ENCODE assay signal across 7 mouse cellular contexts in the genomic region with DNA sequence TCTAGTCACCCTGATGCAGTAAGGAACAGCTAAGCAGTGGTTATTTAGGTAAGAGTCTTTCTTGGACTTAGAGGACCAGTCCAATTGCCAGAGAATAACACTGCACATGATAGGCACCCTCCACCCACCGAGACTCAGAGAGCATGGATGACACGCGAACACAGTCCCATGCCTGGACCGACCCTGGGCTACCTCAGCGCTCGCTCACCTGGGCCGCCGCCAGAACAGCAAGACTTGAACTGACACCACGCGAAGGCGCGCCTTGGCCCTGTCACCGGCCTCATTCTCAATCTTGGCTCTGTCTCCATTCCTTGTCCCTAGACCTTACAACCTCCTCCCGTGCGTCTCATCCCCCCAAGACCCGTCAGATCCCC. TPM values are rescaled to one million over a fixed set of nuclear protein-coding genes. Genes with fewer than 3 reads are reported as not detected.
DNase-seq lines count a peak whose midpoint lies in the region; ATAC-seq and TF ChIP-seq lines count a peak whose summit lies in the region.

No protein-coding gene starts in this region.

- TF ChIP-seq CTCF in testis, adult 2 months (IDR thresholded peaks at IDR 0.05; ENCODE audit: control insufficient read depth, insufficient read depth, insufficient replicate concordance, low read depth, low read length), result no peak

- no peak overlapping the region for H3K27ac ChIP-seq in brown adipose tissue, adult 24 weeks (replicated peaks; ENCODE audit: low read depth, low read length)
- H3K27ac ChIP-seq in forebrain, embryonic 13.5 days, result peak overlapping the region; percentile 96
- peak overlapping the region; percentile 98 for H3K27ac ChIP-seq in hindbrain, embryonic 10.5 days
- H3K27ac ChIP-seq in midbrain, embryonic 13.5 days, result peak overlapping the region; percentile 96
- peak overlapping the region; percentile 85 for H3K27ac ChIP-seq in testis, adult 2 months (ENCODE audit: control insufficient read depth, insufficient read depth, low read depth, low read length)

- H3K4me2 ChIP-seq in forebrain, embryonic 13.5 days, result peak overlapping the region; percentile 91
- peak overlapping the region; percentile 90 for H3K4me2 ChIP-seq in midbrain, embryonic 13.5 days (replicated peaks)

- no peaks in the 10 kb centered on the region for H3K27me3 ChIP-seq in forebrain, embryonic 13.5 days
- H3K27me3 ChIP-seq in hindbrain, embryonic 10.5 days (ENCODE audit: insufficient read depth, poor library complexity, severe bottlenecking), result peaks cover 7% of the 10 kb centered on the region; the same call in 1 of the 2 replicates
- no peaks in the 10 kb centered on the region for H3K27me3 ChIP-seq in midbrain, embryonic 13.5 days
- H3K27me3 ChIP-seq in testis, adult 2 months (ENCODE audit: control insufficient read depth, insufficient read depth, low read length), result no peaks in the 10 kb centered on the region

- peak; percentile 42; the same call in 1 of the 2 replicates for TF ChIP-seq POLR2A in testis, adult 2 months (IDR thresholded peaks at IDR 0.05; ENCODE audit: control insufficient read depth, low read depth, low read length)

- peak; percentile 33 for DNase-seq in R1 (ENCODE audit: low read depth, low spot score)
- peak; percentile 41 for DNase-seq in hindbrain, embryonic 10.5 days (ENCODE audit: low spot score)
- peak; percentile 66 for DNase-seq in left cerebral cortex, postnatal 4 days

- H3K4me1 ChIP-seq in brown adipose tissue, adult 24 weeks (ENCODE audit: control insufficient read depth, insufficient read depth, insufficient read length, low read length), result peaks cover 10% of the 10 kb centered on the region
- H3K4me1 ChIP-seq in forebrain, embryonic 13.5 days, result peaks cover 49% of the 10 kb centered on the region
- H3K4me1 ChIP-seq in hindbrain, embryonic 10.5 days (replicated peaks), result peaks cover 38% of the 10 kb centered on the region
- H3K4me1 ChIP-seq in midbrain, embryonic 13.5 days (replicated peaks), result peaks cover 57% of the 10 kb centered on the region
- H3K4me1 ChIP-seq in testis, adult 2 months (ENCODE audit: control insufficient read depth, insufficient read depth, low read length), result peaks cover 8% of the 10 kb centered on the region

- H3K9me3 ChIP-seq in forebrain, embryonic 13.5 days (replicated peaks), result no peaks in the 10 kb centered on the region
- no peaks in the 10 kb centered on the region for H3K9me3 ChIP-seq in hindbrain, embryonic 10.5 days
- no peaks in the 10 kb centered on the region for H3K9me3 ChIP-seq in midbrain, embryonic 13.5 days

- peak overlapping the region; percentile 73 for H3K4me3 ChIP-seq in brown adipose tissue, adult 24 weeks (ENCODE audit: insufficient read depth, low read depth, low read length)
- peak overlapping the region; percentile 82 for H3K4me3 ChIP-seq in forebrain, embryonic 13.5 days
- H3K4me3 ChIP-seq in hindbrain, embryonic 10.5 days, result peak overlapping the region; percentile 95
- peak overlapping the region; percentile 97 for H3K4me3 ChIP-seq in midbrain, embryonic 13.5 days (replicated peaks)
- peak overlapping the region; percentile 95 for H3K4me3 ChIP-seq in testis, adult 2 months (ENCODE audit: control insufficient read depth, low read depth, low read length)

- intact Hi-C loops in left cerebral cortex, postnatal 4 days (cut with DNase I), result no loop called here

- WGBS in forebrain, embryonic 13.5 days, result under 1% methylated on average over 16 of the region's 16 CpGs
- WGBS in hindbrain, embryonic 10.5 days, result under 1% methylated on average over 16 of the region's 16 CpGs
- under 1% methylated on average over 16 of the region's 16 CpGs for WGBS in midbrain, embryonic 13.5 days

- H3K36me3 ChIP-seq in forebrain, embryonic 13.5 days (ENCODE audit: poor library complexity, severe bottlenecking), result peaks cover 3% of the 10 kb centered on the region; the same call in 1 of the 2 replicates
- peaks cover 29% of the 10 kb centered on the region for H3K36me3 ChIP-seq in hindbrain, embryonic 10.5 days
- H3K36me3 ChIP-seq in midbrain, embryonic 13.5 days, result no peaks in the 10 kb centered on the region
- H3K36me3 ChIP-seq in testis, adult 2 months (ENCODE audit: control insufficient read depth, insufficient read depth, low read length), result no peaks in the 10 kb centered on the region

- no peak for ATAC-seq in forebrain, embryonic 13.5 days
- ATAC-seq in midbrain, embryonic 13.5 days, result no peak

- H3K9ac ChIP-seq in forebrain, embryonic 13.5 days, result peak overlapping the region; percentile 99
- peak overlapping the region; percentile 99 for H3K9ac ChIP-seq in midbrain, embryonic 13.5 days (replicated peaks)

RNA-seq across cellular contexts. Expression of a gene that starts 1.0 kb away (rescaled TPM):
- 2.4 and 8.2 TPM in 2 replicates for polyA plus RNA-seq in brown adipose tissue, adult 24 weeks (2012; ENCODE audit: insufficient read depth, insufficient read length, missing spikeins)
- 30.7 and 35.1 TPM in 2 replicates for polyA plus RNA-seq in forebrain, embryonic 13.5 days (2015; fragmentation: Nextera tagmentation; extraction: Ambion mirVana)
- 33.4 and 48.7 TPM in 2 replicates for polyA plus RNA-seq in hindbrain, embryonic 10.5 days (2016; fragmentation: Nextera tagmentation; extraction: Ambion mirVana)
- total RNA-seq in left cerebral cortex, postnatal 4 days (2021), result 100 to 1,000 TPM; 195 to 203 TPM
- 49.6 and 59.1 TPM in 2 replicates for polyA plus RNA-seq in midbrain, embryonic 13.5 days (2015; fragmentation: Nextera tagmentation; extraction: Ambion mirVana)
- polyA plus RNA-seq in testis, adult 2 months (2012; rRNA removed), result 108 and 125 TPM in 2 replicates

RNA-seq across cellular contexts. Expression of a gene that starts 39.5 kb away (rescaled TPM):
- polyA plus RNA-seq in brown adipose tissue, adult 24 weeks (2012; ENCODE audit: insufficient read depth, insufficient read length, missing spikeins), result 75.9 and 82.1 TPM in 2 replicates
- polyA plus RNA-seq in forebrain, embryonic 13.5 days (2015; fragmentation: Nextera tagmentation; extraction: Ambion mirVana), result 83.8 and 89.3 TPM in 2 replicates
- polyA plus RNA-seq in hindbrain, embryonic 10.5 days (2016; fragmentation: Nextera tagmentation; extraction: Ambion mirVana), result 94.4 and 96.9 TPM in 2 replicates
- total RNA-seq in left cerebral cortex, postnatal 4 days (2021), result 10 to 100 TPM; 90.5 to 92.0 TPM
- 93.6 and 104 TPM in 2 replicates for polyA plus RNA-seq in midbrain, embryonic 13.5 days (2015; fragmentation: Nextera tagmentation; extraction: Ambion mirVana)
- 65.1 and 71.2 TPM in 2 replicates for polyA plus RNA-seq in testis, adult 2 months (2012; rRNA removed)
